Mouse (Mus musculus) liver, postnatal 0 days (tissue): Measurements from ENCODE around the gene Phf23. TPM values are rescaled to one million over a fixed set of nuclear protein-coding genes. Genes with fewer than 3 reads are reported as not detected.
A peak's percentile ranks its signal among the peaks of the same experiment; 100 is the strongest.

Source experiments
- ATAC-seq: fragments of 200-750 bp; cut with Nextera tagmentation; 2 replicates; pipeline ENCODE4 v1.8.0; 2017; ENCODE audit warnings: mild to moderate bottlenecking, moderate library complexity
- DNase-seq: peaks from one replicate; pipeline ENCODE4 v3.0.0-alpha.2; 2016
- H3K27ac ChIP-seq: fragments of 300-500 bp; sonication (generic); 2 replicates; pipeline ENCODE4 v1.5.1; 2014; ENCODE audit warnings: antibody characterized with exemption, moderate library complexity, mild to moderate bottlenecking, low read depth
- H3K27me3 ChIP-seq: fragments of 300-500 bp; sonication (generic); 2 replicates; pipeline ENCODE4 v1.6.1; 2014; ENCODE audit warnings: low read length, control low read depth, mixed read lengths; ENCODE audit not compliant: insufficient read depth
- H3K36me3 ChIP-seq: fragments of 300-500 bp; sonication (generic); replicated peaks from 2 replicates; pipeline ENCODE4 v1.6.1; 2014; ENCODE audit warnings: mild to moderate bottlenecking, control low read depth, low read length, moderate library complexity, mixed read lengths; ENCODE audit not compliant: insufficient read depth
- H3K4me1 ChIP-seq: fragments of 300-500 bp; sonication (generic); 2 replicates; pipeline ENCODE4 v1.6.1; 2014; ENCODE audit warnings: antibody characterized with exemption, mild to moderate bottlenecking, control low read depth; ENCODE audit not compliant: insufficient read depth
- H3K4me2 ChIP-seq: fragments of 300-500 bp; sonication (generic); 2 replicates; pipeline ENCODE4 v1.6.1; 2014; ENCODE audit warnings: low read depth, mild to moderate bottlenecking, low read length, moderate library complexity, mixed read lengths
- H3K4me3 ChIP-seq: fragments of 300-500 bp; sonication (generic); 2 replicates; pipeline ENCODE4 v1.5.1; 2014; ENCODE audit warnings: low read depth, low read length
- H3K9ac ChIP-seq: fragments of 300-500 bp; sonication (generic); replicated peaks from 2 replicates; pipeline ENCODE4 v1.6.1; 2014; ENCODE audit warnings: mild to moderate bottlenecking, moderate library complexity
- H3K9me3 ChIP-seq: fragments of 300-500 bp; sonication (generic); 2 replicates; pipeline ENCODE4 v1.6.1; 2016; ENCODE audit warnings: mild to moderate bottlenecking, control low read depth, low read length, mixed read lengths
- CTCF ChIP-seq: sonication (generic); IDR thresholded peaks from 2 replicates; pipeline ENCODE4 v1.5.1; 2016; ENCODE audit warnings: antibody characterized with exemption, low read depth
- EP300 ChIP-seq: IDR thresholded peaks from 2 replicates; pipeline ENCODE4 v1.6.1; 2016; ENCODE audit warnings: antibody characterized with exemption, low read depth, mild to moderate bottlenecking
- WGBS: fragments of 180-500 bp; shearing (Covaris S2); extraction: QIAGEN DNeasy Blood & Tissue Kit; methylation state at CpG from one replicate; pipeline ENCODE4 v1.1.7; 2014; ENCODE audit not compliant: insufficient replicate concordance; 5-methylcytosine and 5-hydroxymethylcytosine counted together
- polyA plus RNA-seq: library from polyadenylated mRNA; unstranded; fragments of >200 nt; fragmentation: Nextera tagmentation; extraction: Ambion mirVana; gene quantifications from 2 replicates; pipeline ENCODE4 v1.2.1, GENCODE M21; 2015

Phf23 gene
- polyA plus RNA-seq, 1 experiment from 2014 or later: 19.5 TPM

GRCm38 (mm10) chr11:69996161-69997061 lies 834 bp downstream of the Phf23 start:
- DNase-seq: peak; percentile 73
- ATAC-seq: peak; percentile 14
- H3K27ac ChIP-seq: peak overlapping the region; percentile 98
- peak overlapping the region; percentile 98 for H3K4me3 ChIP-seq
- no peaks in the 10 kb centered on the region for H3K27me3 ChIP-seq
- peaks cover 37% of the 10 kb centered on the region for H3K4me1 ChIP-seq
- H3K9me3 ChIP-seq: no peaks in the 10 kb centered on the region
- H3K36me3 ChIP-seq: peaks cover 40% of the 10 kb centered on the region
- peak overlapping the region; percentile 99 for H3K9ac ChIP-seq
- peak overlapping the region; percentile 86 for H3K4me2 ChIP-seq
- TF ChIP-seq EP300 (no peak), CTCF (no peak)
- under 1% methylated on average over 62 of the region's 66 CpGs for WGBS

DNA sequence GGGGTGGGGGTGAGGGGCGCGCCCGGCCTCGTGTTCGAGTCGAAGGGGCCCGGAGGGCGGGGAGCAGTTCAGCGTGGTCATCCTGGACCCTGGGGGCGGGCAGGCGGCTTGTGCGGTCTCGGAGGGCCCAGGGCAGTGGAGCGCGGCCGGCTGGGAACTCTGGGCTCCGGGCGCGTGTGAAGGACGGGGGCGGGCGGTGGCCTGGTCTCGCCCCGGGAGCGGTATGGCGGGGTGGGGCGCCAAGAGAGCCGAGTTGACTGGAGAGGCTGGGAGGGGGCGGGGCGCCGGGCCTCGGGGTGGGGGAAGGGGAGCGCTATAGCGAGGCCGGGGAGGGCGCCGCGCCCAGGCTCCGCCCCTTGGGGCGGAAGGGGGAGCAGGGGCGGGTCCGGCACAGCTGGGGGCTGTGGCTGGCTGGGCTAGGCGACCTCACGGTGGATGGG lies 1.5 kb downstream of the Phf23 start:
- Histone ChIP-seq H3K9me3 (no peaks in the 10 kb centered on the region), H3K27ac (peak overlapping the region; percentile 98), H3K9ac (peak overlapping the region; percentile 99), H3K4me2 (peak overlapping the region; percentile 86), H3K27me3 (no peaks in the 10 kb centered on the region), H3K4me3 (peak overlapping the region; percentile 98), H3K36me3 (peaks cover 40% of the 10 kb centered on the region), H3K4me1 (peaks cover 39% of the 10 kb centered on the region)
- under 1% methylated on average over 26 of the region's 44 CpGs for WGBS
- DNase-seq: peak; percentile 97
- TF ChIP-seq EP300 (no peak), CTCF (no peak)
- ATAC-seq: peak; percentile 61

- no peak overlapping the region for H3K4me2 ChIP-seq
- no peaks in the 10 kb centered on the region for H3K9me3 ChIP-seq
- 88% methylated on average over 27 of the region's 27 CpGs for WGBS
- DNase-seq (no peak), ATAC-seq (no peak)
- no peak overlapping the region for H3K9ac ChIP-seq
- H3K27ac ChIP-seq: 0 out of 2 replicates have a peak overlapping the region, but pooled peaks have one; percentile 16
- no peak overlapping the region for H3K4me3 ChIP-seq
- H3K36me3 ChIP-seq: peaks cover 35% of the 10 kb centered on the region
- peaks cover 36% of the 10 kb centered on the region for H3K4me1 ChIP-seq
- TF ChIP-seq EP300 (no peak), CTCF (peak; percentile 51)
- H3K27me3 ChIP-seq: no peaks in the 10 kb centered on the region
Observed at GRCm38 (mm10) chr11:69998567-69999491, 3.3 kb downstream of the Phf23 start.

DNA sequence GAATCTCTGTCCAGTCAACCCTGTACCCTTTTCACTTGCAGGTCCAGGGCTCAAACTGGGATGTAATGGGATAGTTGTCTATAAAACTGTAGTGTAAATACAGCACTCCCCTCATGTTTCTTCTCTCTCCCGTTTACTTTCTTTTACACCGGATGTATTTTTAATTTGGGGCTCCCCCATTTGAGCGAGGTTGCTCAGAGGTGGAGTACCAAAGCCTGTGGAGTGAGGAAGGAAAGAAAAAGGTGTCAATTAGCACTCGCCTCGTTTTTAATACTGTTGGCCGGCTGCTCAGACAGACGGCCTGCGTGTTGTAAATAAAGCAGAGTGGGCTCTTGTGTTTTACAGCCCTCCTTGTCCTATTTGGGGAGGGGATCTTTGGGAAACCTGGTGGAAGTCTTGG lies 4.1 kb downstream of the Phf23 start:
- WGBS: 77% methylated on average over 8 of the region's 8 CpGs
- H3K4me3 ChIP-seq: no peak overlapping the region
- H3K4me2 ChIP-seq: no peak overlapping the region; the same call in 1 of the 2 replicates
- DNase-seq (no peak), ATAC-seq (no peak)
- no peaks in the 10 kb centered on the region for H3K27me3 ChIP-seq
- H3K9ac ChIP-seq: no peak overlapping the region
- peaks cover 27% of the 10 kb centered on the region for H3K36me3 ChIP-seq
- no peaks in the 10 kb centered on the region for H3K9me3 ChIP-seq
- H3K4me1 ChIP-seq: peaks cover 29% of the 10 kb centered on the region
- TF ChIP-seq EP300 (no peak), CTCF (no peak)
- H3K27ac ChIP-seq: 0 out of 2 replicates have a peak overlapping the region, but pooled peaks have one; percentile 23

DNA sequence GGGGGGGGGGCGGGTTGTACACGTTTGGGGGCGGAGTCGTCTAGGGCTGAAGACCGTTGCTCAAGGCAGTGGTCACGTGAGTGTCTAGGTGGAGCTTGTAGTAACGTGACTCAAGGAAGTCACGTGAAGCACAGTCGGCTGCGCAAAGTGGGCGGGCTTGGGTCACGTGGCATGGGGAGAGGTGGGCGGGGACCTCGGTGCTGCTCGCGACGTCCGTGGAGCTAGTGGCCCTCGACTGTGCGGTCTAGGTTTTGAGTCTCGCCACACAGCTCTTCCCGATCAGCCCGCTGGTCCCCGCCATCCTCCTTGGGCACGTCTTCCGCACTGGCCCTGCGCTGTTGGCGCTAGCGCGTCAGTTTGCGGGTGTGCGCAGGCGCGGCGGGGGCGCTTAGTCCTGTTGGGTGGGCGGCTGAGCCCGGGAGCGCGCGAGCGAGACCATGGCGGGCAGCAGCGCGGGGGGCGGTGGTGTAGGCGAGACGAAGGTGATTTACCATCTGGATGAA lies 4.9 kb downstream of the Phf23 start, which contains the start of gene Dvl2:
Gene Dvl2, plus strand, starts transcription at position 200 of the 503 bp plus-strand sequence.
- Histone ChIP-seq H3K9ac (peak within 1 kb of the TSS; percentile 74), H3K9me3 (no peaks in the 10 kb centered on the region), H3K4me2 (peak within 1 kb of the TSS; percentile 99), H3K36me3 (peaks cover 27% of the 10 kb centered on the region), H3K27ac (peak within 1 kb of the TSS; percentile 78), H3K4me3 (peak within 1 kb of the TSS; percentile 73), H3K27me3 (no peaks in the 10 kb centered on the region), H3K4me1 (peaks cover 25% of the 10 kb centered on the region)
- under 1% methylated on average over 48 of the region's 48 CpGs for WGBS
- peak; percentile 38; the same call in 1 of the 2 replicates for TF ChIP-seq EP300
- no peak for TF ChIP-seq CTCF
- peak; percentile 96 for DNase-seq
- ATAC-seq: peak; percentile 40
